8 mouse cellular contexts compared by ENCODE assay signal in the genomic region with DNA sequence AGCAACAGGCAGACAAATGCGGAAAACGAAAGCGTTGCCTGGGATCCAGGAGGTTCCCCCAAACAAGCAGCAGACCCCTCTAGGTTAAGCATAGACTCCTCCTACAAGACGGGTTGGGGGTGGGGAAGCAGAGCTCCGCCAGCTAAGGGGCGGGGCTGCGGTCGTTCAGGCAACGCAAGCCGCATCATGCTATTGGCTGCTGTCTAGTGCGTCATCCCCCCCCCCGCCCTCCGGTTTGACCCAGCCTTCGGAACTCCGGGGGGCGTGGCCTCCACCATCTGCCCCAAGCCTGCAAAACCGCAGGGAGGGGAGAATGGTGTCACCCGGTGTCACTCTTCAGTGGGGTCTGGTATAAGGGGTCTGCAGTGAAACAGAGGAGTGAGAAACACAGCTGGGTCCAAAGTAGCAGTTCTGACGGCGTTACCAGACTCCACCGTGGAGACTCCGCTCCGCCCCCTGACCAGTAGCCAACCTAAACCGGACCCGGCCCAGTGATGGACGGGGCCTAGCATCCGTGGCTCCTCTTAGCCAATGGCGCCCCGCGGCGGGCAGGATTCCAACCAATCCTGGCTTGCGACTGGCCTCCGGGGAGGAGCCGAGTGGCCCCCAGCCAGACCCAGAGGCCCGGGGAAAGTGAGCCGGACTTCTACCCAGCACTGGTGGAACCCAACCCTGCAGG. TPM values are rescaled to one million over a fixed set of nuclear protein-coding genes. Genes with fewer than 3 reads are reported as not detected.
DNase-seq lines count a peak whose midpoint lies in the region; ATAC-seq and TF ChIP-seq lines count a peak whose summit lies in the region.

A gene (plus strand): TSS at position 613 of the 679 bp plus-strand sequence.

- peak; percentile 99 for DNase-seq in ZHBTc4 (ENCODE audit: low read depth, low spot score)
- DNase-seq in gastrocnemius, adult 2 months: peak; percentile 100
- DNase-seq in hindlimb bud, embryonic 11.5 days (ENCODE audit: extremely low spot score, low read depth, low spot score): peak; percentile 93
- peak; percentile 97 for DNase-seq in left cerebral cortex, adult 8-10 months (ENCODE audit: low spot score in 2 of 2)
- DNase-seq in right cerebral cortex, postnatal 10 days (ENCODE audit: low spot score in 2 of 2): peak; percentile 98 to 99
- peak; percentile 100 for DNase-seq in urinary bladder, postnatal 25 days (ENCODE audit: low spot score)

- TF ChIP-seq CTCF in gastrocnemius, adult 2 months (IDR thresholded peaks at IDR 0.05): no peak

- no peaks in the 10 kb centered on the region for H3K27me3 ChIP-seq in megakaryocyte, embryonic 14.5 days (replicated peaks)

- ATAC-seq in common myeloid progenitor, adult 5-6 weeks (replicated peaks; ENCODE audit: low read depth, poor library complexity, severe bottlenecking): peak; percentile 72

- peak within 1 kb of the TSS; percentile 79 for H3K4me3 ChIP-seq in gastrocnemius, adult 2 months
- H3K4me3 ChIP-seq in megakaryocyte, embryonic 14.5 days (replicated peaks): peak within 1 kb of the TSS; percentile 98

- H3K36me3 ChIP-seq in megakaryocyte, embryonic 14.5 days (replicated peaks; ENCODE audit: low read length): peaks cover 29% of the 10 kb centered on the region

- peaks cover 53% of the 10 kb centered on the region for H3K4me1 ChIP-seq in megakaryocyte, embryonic 14.5 days

- no peaks in the 10 kb centered on the region for H3K9me3 ChIP-seq in megakaryocyte, embryonic 14.5 days

- peak within 1 kb of the TSS; percentile 96 for H3K27ac ChIP-seq in gastrocnemius, adult 2 months

- intact Hi-C loops in gastrocnemius, adult 2 months (cut with DNase I): no loop called here

RNA-seq across cellular contexts. Expression of the gene that starts here (rescaled TPM):
- total RNA-seq in common myeloid progenitor, adult 5-6 weeks (2017): 9.6 and 13.1 TPM in 2 replicates
- total RNA-seq in gastrocnemius, adult 2 months (2021): 1 to 10 TPM; 3.3 to 7.1 TPM
- 1 to 10 TPM; 2.4 to 4.5 (median 3.4) TPM for total RNA-seq in left cerebral cortex, adult 8-10 months (2022)
- polyA plus RNA-seq in megakaryocyte, embryonic 14.5 days (2012; ENCODE audit: insufficient read depth, low replicate concordance): 28.2 and 88.9 TPM in 2 replicates

Comparison
In these comparisons a context has a peak if more than half of its experiments do, and no peak if none do; other contexts are left out.
1. Peak in every context shown above with its lines: DNase-seq, ATAC-seq, H3K4me3 ChIP-seq and H3K27ac ChIP-seq.